Mouse (Mus musculus) subcutaneous adipose tissue, adult 2 months (tissue): Measurements from ENCODE around the gene Vmn1r41. TPM values are rescaled to one million over a fixed set of nuclear protein-coding genes. Genes with fewer than 3 reads are reported as not detected.

ENCODE experiments used
- polyA plus RNA-seq: library from polyadenylated mRNA; depleted of rRNA; stranded (reverse); fragments of >200 nt; gene quantifications from 2 replicates; pipeline ENCODE4 v1.2.3, GENCODE M21; 2012; ENCODE audit warnings: low replicate concordance; rRNA removed

Vmn1r41 gene
- not detected in 2 replicates for polyA plus RNA-seq

GRCm38 (mm10) chr6:89740466-89740865 is at the start of gene Vmn1r41:
Vmn1r41 (plus strand) TSS chr6:89740766.

GRCm38 (mm10) chr6:89707240-89707639 is 33.3 kb upstream of the Vmn1r41 start, which contains the start of gene Vmn1r40:
Vmn1r40 (plus strand) TSS chr6:89707540.

Other genes starting within 250 kb of the Vmn1r41 start
- gene Chchd6, start 145.1 kb upstream of the Vmn1r41 start, polyA plus RNA-seq, result 106 and 225 TPM in 2 replicates
- gene Txnrd3, start 96.8 kb upstream of the Vmn1r41 start, polyA plus RNA-seq, result 11.4 and 11.8 TPM in 2 replicates
- not detected in 2 replicates for gene Vmn1r40, start 33.2 kb upstream of the Vmn1r41 start, polyA plus RNA-seq
- gene Vmn1r42, start 135.6 kb downstream of the Vmn1r41 start, polyA plus RNA-seq, result not detected in 2 replicates
- gene Vmn1r43, start 135.6 kb downstream of the Vmn1r41 start, polyA plus RNA-seq, result not detected in 2 replicates
- gene Vmn1r44, start 142.9 kb downstream of the Vmn1r41 start, polyA plus RNA-seq, result not detected in 2 replicates
- not detected in 2 replicates for gene Vmn1r45, start 199.8 kb downstream of the Vmn1r41 start, polyA plus RNA-seq
- not detected in 2 replicates for gene Vmn1r46, start 228.5 kb downstream of the Vmn1r41 start, polyA plus RNA-seq